ENCODE assay signal across 8 mouse cellular contexts in genomic region chr17:15395997-15396675, GRCm38 (mm10). TPM values are rescaled to one million over a fixed set of nuclear protein-coding genes. Genes with fewer than 3 reads are reported as not detected.
DNase-seq lines count a peak whose midpoint lies in the region; ATAC-seq and TF ChIP-seq lines count a peak whose summit lies in the region.

Gene Fam120b (plus strand): TSS chr17:15396202.

- CTCF ChIA-PET in Patski (lab: Charles Lee), result interaction anchor here (0.8 to 2.0 kb wide), 5 partner anchors 12 to 330 kb away, joined by 3 to 8 read pairs (median 4); no protein-coding TSS in a partner anchor

- no peak for TF ChIP-seq CTCF in Patski (IDR thresholded peaks at IDR 0.05)

- H3K36me3 ChIP-seq in hindbrain, embryonic 12.5 days, result no peaks in the 10 kb centered on the region

- 2% methylated on average over 31 of the region's 31 CpGs for WGBS in hindbrain, embryonic 12.5 days

- peak within 1 kb of the TSS; percentile 77 for H3K4me3 ChIP-seq in hindbrain, embryonic 12.5 days

- POLR2A ChIA-PET in Patski (lab: Charles Lee), result interaction anchor here (2.0 kb wide), 2 partner anchors 11 to 13 kb away, joined by 5 read pairs; no protein-coding TSS in a partner anchor

- peak; percentile 91 for DNase-seq in Patski (ENCODE audit: low read depth, low spot score)
- DNase-seq in cerebellum, postnatal 10 days, result peak; percentile 84 to 89
- DNase-seq in frontal cortex, postnatal 10 days (ENCODE audit: low spot score in 2 of 2), result peak; percentile 85 to 91
- peak; percentile 81 to 94 for DNase-seq in layer of hippocampus, postnatal 14 days (ENCODE audit: low spot score in 2 of 2)
- DNase-seq in lung, postnatal 14 days, result peak; percentile 88
- peak; percentile 86 for DNase-seq in retina, adult 2 months (ENCODE audit: low read depth, low spot score)
- peak; percentile 74 to 85 for DNase-seq in thymus, postnatal 36 days

- H3K4me1 ChIP-seq in hindbrain, embryonic 12.5 days, result peaks cover 27% of the 10 kb centered on the region

- ATAC-seq in Patski, result peak; percentile 96
- peak; percentile 97 for ATAC-seq in hindbrain, embryonic 12.5 days (ENCODE audit: low FRiP score)

- H3K9ac ChIP-seq in hindbrain, embryonic 12.5 days, result peak within 1 kb of the TSS; percentile 86

- no peaks in the 10 kb centered on the region for H3K9me3 ChIP-seq in hindbrain, embryonic 12.5 days (replicated peaks)

- peak within 1 kb of the TSS; percentile 71 for H3K4me2 ChIP-seq in hindbrain, embryonic 12.5 days (replicated peaks)

- in situ Hi-C loops in Patski (cut with MboI; ENCODE audit: low pct_unique_long_range_greater_than_20kb), result loop anchor here (25.0 kb wide), 1 partner anchor 334 kb away; no protein-coding TSS in a partner anchor

- peak within 1 kb of the TSS; percentile 90 for H3K27ac ChIP-seq in hindbrain, embryonic 12.5 days

- H3K27me3 ChIP-seq in Patski, result peaks cover 13% of the 10 kb centered on the region
- H3K27me3 ChIP-seq in hindbrain, embryonic 12.5 days, result peaks cover 11% of the 10 kb centered on the region; the same call in 1 of the 2 replicates

RNA-seq across cellular contexts. Expression of gene Fam120b, which starts in this region (rescaled TPM):
- 31.4 TPM for polyA plus RNA-seq in Patski (2021)
- 41.6 and 44.6 TPM in 2 replicates for polyA plus RNA-seq in hindbrain, embryonic 12.5 days (2016; fragmentation: Nextera tagmentation; extraction: Ambion mirVana)
- 10 to 100 TPM; 33.4 to 34.9 TPM for total RNA-seq in layer of hippocampus, postnatal 14 days (2021)

Comparison
In these comparisons a context has a peak if more than half of its experiments do, and no peak if none do; other contexts are left out.
1. Peak in every context shown above with its lines: DNase-seq, ATAC-seq, H3K4me3 ChIP-seq and H3K27ac ChIP-seq.